Mouse (Mus musculus) mature B cell (primary cell): ENCODE measurements around the gene Lsm14b.

Experiments
- in situ Hi-C: fragments of 300-500 bp; cut with MboI; formaldehyde crosslinking; loops from 2 replicates; pipeline ENCODE4 v1.14.3; 2019

Lsm14b gene

GRCm38 (mm10) chr2:180053001-180053400, 28.2 kb downstream of the Lsm14b start:
- in situ Hi-C loops, result no loop called here

DNA sequence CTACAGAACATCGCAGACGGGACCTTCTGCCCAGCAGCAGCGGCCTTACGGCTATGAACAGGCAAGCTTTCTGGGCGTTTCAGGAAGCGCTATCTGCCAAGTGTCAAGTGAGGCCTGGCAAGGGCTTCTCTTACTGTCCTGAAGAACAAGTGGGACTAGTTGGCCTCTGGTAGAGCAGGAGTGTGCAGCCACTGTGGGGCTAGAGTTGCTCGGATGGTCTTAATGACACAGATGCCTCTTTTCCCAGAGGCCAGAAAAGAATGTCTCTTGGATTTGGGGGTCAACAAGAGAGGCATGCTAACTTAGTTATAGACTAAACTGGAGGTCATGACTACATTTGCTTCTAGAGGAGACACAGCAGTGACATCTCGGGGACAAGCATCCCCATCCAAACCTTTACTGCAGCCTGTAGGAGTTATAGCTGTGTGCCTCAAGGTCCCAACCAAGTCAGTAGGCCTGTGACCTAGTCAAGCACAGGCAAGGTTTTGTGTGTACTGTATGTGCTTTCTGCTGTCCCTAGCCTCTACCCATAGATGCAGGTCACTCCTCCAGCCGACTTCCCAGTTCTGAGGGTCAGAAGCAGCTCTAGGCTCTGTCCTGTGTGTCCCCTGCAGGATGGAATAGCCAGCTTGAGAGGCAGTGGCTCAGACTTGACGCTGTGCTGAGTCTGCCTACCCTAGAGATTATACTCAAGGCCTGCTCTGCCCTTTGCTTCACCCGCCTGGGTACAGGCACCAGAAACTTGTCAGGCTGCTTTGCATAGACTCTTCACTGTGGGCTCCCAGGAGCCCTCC, 38.7 kb downstream of the Lsm14b start:
- in situ Hi-C loops, result no loop called here

- in situ Hi-C loops, result no loop called here
These were observed 45.1 kb downstream of the Lsm14b start for GRCm38 (mm10) chr2:180069770-180070480.

DNA sequence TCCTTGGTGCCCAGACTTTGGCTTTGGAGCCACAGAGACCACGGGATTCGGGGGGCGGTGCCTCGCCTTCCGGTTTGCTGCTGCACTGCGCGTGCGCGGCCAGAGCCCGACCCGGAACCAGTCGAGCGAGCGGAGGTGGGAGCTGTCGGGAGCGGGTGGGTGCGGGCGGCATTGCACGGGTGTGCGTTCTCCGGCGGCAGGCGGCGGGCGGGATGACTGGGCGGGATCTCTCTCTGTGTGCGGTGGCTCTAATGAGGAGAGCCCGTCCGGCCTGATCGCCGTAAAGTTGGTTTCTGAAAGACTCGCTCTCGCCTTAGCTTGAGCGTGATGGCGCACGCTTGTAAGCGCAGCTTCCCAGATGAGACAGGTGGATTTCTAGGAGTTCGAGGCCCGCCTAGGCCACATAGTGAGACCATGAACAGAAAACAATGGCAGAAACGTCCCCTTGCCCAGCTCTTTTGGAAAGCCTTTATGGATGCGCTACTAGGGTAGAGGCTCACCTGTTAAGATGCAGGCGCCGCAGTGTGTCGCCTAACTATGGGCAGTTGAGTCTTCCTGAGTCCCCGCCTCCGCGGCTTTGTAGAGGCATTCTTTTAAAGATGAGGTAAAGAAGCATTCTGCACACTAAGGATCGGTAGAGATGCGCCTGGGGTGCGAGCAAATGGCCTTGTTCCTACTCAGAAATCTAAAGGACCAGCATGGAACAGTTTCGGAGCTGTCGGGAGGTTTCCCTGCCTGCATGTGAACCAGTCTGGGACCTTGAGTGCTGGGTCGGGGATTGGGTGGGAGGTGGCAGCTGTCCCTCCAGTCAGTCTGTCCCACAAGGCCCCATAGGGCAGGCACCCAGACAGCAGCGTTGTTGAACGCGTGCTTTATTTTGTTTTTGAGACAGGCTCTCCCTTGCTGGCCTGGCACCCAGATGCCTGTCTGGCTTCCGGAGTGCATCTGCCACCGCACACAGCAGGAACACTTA, 46.0 kb downstream of the Lsm14b start, which contains the start of gene Mtg2:
Gene Mtg2, plus strand, starts transcription at position 108 of the 973 bp plus-strand sequence.
- in situ Hi-C loops, result no loop called here

DNA sequence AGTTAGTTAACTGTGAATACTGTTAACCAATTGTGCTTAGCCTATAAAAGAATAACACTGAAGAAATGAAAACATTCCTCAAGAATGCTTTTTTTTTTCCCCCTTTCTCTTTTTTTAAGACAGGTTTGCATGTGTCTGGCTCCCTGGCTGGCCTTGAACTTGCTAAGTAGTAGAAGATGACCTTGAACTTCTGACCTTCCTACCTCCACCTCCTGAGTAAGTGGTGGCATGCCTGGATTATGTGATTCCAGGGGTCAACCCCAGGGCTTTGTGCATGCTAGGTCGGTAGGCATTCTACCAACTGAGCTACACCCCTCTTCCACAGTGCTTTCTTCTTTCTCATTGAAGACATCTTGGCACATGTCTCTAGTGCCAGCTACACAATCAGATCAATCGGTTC, 46.9 kb downstream of the Lsm14b start:
- in situ Hi-C loops, result no loop called here

DNA sequence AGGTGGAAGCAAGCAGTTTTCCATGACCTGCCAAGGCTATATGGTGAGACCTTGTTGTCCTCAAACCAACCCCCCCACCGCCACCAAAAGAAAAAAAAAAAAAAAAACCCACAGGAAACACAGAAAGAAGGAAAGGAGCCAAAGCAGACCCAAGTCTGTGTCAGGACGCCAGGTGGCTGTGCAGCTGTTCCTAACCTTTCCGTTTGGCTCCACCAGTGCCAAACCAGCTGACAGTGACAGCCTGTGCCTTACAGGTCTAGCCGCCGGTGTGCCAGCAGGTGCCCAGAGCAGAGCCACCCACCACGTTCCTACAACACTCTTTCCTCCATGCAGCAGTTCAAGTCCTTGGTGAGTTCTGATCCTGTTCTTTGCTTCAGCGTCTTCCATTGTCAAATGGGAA, 48.1 kb downstream of the Lsm14b start:
- in situ Hi-C loops, result no loop called here

DNA sequence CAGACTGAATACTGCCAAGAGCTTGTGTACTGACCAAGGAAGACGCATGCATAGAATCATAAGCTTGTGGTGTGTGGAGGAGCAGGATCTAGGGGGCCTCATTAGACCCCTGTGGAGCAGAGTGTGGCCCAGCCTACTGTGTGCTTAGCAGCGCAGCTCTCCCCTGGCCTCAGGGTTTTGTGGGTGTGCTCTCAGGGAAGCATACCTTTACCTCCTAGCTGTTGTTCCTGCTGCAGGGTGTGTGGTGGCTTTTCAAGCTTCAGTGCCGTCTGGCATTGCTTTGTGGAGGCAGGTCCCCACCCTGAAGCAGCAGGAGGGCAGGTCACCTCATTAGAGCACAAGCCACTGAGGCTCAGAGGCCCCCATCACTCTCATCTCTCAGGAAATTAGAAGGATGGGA, 52.8 kb downstream of the Lsm14b start:
- in situ Hi-C loops, result no loop called here

DNA sequence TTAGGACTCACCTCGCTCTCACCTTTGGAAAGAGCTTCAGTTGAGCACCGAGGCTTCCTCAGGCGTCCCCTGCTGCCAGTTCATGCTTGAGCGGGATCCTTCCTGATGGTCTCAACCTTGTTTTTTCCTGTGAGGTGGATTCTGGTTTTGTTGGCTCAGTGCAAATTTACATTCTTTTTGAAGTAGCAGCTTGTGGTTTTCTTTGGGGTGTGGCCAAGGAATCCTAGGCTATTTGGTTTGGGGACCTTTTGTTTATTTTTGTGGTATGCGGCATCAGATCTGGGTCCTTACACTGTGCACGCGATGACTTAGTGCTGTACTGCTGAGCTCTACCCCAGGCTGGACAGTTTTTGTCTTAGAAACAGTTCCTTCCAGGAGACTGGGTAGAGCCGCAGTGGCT, 55.9 kb downstream of the Lsm14b start:
- in situ Hi-C loops, result no loop called here

GRCm38 (mm10) chr2:180083063-180083462, 58.3 kb downstream of the Lsm14b start:
- in situ Hi-C loops, result no loop called here

DNA sequence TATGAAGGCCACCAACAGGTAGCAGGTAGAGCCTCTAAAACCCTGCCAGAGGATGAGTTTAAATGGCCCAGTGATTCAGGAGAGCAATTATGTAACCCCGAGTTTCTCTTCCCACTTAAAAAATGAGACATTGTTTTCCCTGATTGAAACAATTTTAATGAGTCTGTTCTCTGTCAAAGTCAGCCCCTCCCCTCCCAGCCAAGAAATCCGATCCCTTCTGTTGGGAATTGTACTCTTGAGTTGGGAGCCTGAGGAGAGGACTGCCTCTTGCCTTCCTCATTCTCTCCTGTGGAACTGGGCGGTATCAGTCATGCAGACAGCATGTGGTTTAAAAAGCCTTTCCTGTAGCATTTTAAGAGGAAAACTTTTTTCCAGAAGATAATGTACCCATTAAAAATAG, 59.8 kb downstream of the Lsm14b start:
- in situ Hi-C loops, result no loop called here
